Mouse (Mus musculus): ENCODE results near the gene Ankrd10. TPM values are rescaled to one million over a fixed set of nuclear protein-coding genes. Genes with fewer than 3 reads are reported as not detected.
"Not testable (repeated sequence)": the region's sequence is repeated elsewhere in the genome, so short reads cannot be mapped to it uniquely, and the experiment has no call there.

The Ankrd10 gene
- 10 to 100 TPM; 44.9 to 50.9 TPM for total RNA-seq (2021)

DNA sequence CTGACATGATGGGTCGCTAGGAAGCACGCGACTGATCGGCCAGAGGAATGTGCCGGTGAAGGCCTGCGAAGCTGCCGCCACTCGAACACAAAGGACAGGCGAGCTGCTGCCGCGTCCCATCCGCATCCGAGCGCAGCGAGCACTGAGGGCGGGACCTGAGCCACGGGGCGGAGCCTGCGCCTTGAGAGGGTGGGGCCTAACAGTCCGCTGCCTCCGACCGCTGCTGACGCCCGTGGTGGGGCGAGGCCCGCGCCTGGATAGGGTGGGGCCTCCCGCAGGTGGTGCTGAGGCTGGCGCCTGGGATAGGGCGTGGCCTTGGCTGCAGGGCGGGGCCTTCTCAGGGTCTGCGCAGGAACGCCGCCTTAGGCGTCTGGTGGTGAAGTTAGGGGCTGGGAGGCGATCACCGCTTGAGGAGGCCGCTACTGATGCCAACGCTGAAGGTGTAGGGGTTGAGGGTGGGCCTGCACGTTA lies at the start of gene Ankrd10:
Gene Ankrd10 (minus strand): TSS at position 147 of the 471 bp plus-strand sequence.
- peak; percentile 97 to 98 for DNase-seq
- intact Hi-C loops (cut with DNase I), result loop anchor here (2.0 kb wide), 1 partner anchor 79 kb away; no protein-coding TSS in a partner anchor

DNA sequence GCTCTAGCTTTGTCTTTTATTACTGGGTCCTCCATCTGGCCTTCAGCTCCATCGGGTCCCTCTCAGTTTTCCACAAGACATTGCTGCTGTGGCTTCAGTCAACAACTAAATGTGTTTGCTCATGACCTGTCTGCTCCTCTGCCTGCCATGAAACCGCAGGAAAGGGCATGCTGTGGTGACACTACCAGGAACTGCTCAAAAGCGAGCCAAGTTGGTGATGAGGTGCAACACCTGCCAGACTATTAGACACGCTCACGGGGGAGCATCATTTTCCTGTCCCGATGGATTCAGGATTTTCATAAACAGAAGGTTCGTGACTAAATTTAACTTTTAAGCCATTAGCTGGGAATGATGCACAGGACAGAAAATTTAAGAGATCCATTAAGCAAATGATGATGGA lies 49.0 kb upstream of the Ankrd10 start:
- intact Hi-C loops (cut with DNase I), result no loop called here
- no peak for DNase-seq

DNA sequence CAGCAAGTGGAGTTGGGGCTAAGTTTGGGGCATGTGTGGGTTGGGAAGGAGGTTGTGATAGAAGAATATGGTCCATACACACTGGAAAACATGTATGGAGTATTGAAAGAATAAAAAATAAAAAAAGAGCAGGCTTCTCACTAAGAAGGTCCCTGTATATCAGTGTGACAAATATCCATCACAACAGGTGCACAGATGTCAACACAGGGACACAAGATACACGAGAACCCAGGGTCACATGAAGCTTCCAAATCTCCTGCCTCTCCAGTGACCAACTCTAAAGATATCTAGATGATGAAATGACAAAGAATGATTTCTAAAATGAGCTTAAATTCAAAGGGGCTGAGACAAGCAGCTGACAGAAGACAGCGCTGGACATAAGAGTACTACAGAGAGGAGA lies 32.8 kb upstream of the Ankrd10 start:
- intact Hi-C loops (cut with DNase I), result no loop called here
- no peak for DNase-seq

DNA sequence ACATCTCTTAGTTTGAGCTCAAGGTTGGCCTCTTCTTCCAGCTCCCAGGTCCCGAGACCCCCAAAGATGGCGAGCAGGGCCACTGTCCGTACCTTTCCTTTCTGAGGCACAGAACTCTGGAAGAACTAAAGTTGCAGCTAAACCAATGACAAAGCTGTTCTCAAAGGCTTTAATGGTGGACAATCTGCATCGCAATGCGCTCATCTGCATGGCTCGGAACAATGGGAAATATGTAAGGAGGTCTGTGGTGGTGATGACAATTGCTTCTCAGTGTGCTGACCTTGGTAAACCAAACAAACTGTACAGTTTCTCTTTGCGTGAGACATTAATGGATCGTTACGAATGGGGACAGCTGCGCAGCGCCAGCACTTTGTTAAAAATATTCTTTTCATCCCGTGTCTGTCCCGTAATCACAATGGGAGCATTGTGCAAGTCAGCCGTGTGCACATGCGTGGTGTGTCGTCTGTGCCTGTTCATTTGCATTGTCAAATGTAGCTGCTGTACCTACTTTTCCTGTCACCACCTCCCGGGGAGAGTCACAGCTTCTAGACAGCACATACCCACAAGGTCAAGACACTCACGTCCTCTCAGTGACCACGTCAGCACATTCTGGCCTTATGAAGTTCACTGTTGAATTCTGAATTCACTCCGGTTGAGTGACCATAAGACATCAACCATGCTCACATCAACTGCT lies 30.6 kb upstream of the Ankrd10 start:
- DNase-seq; intact Hi-C loops (cut with DNase I): not testable (repeated sequence)

DNA sequence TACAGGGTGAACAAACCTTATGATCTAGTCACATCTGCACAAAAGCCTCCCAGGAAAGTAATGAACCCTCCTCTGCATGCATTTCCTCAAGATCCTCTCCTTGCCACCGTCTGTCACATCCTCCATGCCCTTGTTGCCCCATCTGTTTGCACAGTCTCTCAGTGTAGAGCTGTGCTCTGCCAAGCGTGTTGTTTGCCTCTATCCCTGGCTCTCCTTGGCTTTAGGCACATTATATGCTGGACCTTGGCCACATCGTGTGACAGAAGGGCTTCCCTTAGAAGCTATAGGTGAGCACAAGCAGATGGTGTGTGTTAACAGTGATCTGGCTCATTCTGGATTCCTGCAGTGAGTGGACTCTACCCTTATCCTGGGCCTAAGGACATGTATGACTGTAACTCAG lies 26.4 kb upstream of the Ankrd10 start:
- intact Hi-C loops (cut with DNase I), result no loop called here
- DNase-seq, result no peak

DNA sequence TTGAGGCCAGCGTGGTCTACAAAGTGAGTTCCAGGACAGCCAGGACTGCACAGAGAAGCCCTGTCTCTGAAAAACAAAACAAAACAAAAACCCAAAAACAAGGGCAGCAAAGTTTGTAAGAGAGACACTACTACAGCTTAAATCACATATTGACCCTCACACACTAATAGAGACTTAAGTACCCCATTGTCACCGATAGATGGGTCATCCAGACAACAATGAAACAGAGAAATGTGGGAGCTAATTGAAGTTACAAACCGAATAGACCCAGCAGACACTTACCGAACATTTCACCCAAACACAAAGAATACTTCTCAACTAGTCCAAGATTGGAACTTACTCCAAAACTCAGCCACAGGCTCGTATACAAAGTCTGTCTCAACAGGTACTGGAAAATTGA lies 14.5 kb upstream of the Ankrd10 start:
- no peak for DNase-seq
- intact Hi-C loops (cut with DNase I), result no loop called here

DNA sequence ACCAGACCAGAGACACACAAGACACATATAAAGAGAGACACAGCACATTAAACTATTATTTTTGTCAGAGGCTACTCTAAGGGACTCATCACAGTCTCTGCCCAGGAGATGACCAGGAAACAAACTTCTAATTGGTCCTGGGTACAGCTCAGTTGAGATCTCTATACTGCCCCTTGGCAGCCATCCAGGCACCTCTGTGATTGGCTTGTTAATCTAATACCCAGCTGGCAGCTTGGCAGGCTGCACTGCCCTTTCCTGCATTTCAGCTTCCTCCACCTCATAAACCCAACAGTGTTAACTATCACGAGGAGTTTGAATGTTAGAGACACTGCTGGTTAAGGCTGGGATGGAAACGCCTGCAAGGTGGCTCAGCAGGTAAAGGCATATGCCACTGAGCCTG lies 7.6 kb upstream of the Ankrd10 start:
- no peak for DNase-seq
- intact Hi-C loops (cut with DNase I), result no loop called here

DNA sequence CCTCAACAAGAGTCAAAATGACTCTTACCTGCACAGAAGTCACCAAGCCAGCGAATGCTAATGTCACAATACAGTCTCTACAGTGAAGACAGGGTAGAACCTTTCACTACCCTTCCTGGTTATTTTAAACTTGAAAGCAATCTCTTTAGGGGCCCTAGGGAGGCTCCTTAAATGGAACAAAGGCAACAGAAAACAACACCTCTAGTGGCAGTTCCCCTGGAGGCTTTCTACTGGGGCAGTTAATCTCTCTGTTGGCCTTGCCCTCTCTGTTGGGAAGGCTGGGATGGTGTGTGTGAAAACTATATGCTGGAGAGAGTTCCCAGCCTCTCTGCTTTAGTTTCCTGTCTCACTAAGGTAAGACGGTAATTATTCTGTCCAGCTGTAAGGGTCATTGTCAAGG lies 5.0 kb upstream of the Ankrd10 start:
- intact Hi-C loops (cut with DNase I), result no loop called here
- DNase-seq, result no peak

DNA sequence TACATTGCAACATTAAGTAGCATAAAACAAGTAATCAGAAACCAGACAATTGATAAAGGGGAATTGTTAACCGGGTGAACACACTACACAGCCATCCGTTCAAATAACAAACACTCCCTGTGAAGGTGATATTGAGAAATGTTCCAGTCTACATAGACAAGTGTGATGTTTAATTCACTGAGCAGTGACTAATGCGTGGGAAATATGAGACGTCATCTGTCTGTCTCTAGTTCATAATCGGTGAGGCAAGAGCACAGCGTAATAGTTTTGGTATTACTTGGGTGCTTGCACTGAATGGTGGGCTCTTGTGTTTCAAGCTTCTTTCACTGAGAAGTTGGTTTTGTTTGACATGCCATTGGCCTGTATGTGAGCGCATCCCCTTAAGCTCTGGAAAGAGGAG lies 2.0 kb upstream of the Ankrd10 start:
- intact Hi-C loops (cut with DNase I), result no loop called here
- no peak for DNase-seq

DNA sequence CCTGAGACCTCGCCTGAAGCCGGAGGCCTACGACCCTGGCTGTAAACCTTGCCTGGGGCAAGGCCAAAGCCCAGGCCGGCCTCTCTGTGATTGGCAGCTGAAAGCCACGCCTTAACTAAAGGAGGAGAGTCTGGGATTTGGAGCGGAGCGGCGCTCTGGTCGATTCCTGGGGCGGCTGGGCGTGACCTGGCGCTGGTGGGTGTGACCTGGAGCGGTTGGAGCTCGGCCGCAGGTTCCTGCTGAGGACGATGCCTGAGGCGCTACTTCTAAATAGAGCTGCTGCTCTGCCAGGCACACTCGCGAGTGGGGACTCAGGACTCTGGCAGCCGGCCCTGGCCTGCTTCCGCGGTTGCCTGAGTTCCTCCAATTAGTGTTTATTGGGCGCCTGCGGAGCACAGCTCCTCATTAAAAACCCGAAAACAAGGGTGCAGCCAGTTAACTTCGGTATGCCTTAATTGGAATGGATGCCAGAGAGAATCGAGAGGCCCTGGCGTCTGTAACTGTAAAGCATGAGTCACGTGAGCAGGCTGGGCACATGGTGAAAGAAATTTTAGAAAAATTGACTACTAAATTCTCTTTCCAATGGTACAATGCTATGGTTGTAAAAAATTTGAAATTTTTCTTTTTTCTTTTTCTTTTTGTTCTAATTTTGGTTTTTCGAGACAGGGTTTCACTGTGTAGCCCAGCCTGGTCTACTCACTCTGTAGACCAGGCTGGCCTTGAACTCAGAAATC lies 934 bp upstream of the Ankrd10 start:
- peak; percentile 87 to 89 for DNase-seq
- intact Hi-C loops (cut with DNase I), result no loop called here

DNA sequence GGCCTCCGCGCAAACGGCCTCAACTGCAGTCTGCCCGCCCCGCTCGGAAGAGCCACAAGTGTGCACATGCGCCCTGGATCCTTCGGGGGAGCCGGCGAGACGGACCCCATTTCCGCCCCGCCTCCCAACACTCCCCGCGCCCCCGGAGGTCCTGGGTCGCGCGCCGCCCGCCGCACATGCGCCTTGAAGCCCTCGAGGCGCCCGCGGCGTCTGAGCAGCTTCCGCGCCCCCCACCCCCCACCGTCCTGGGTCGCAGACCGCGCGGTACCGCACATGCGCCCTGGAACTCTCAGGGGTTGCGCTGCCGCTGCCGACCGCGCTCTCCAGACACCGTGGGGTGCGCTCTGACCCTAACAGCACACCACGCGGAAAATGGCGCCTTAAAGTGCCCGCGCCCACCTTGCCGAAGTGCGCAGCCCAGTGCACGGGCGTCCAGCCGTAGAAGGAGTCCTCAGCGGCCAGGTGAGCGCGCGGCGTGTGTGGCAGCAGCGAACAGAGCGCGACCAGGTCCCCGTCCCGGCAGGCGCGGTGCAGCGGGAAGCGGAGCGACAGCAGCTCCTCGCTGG lies 462 bp downstream of the Ankrd10 start:
- intact Hi-C loops (cut with DNase I), result loop anchor here (2.0 kb wide), 1 partner anchor 78 kb away; no protein-coding TSS in a partner anchor
- peak; percentile 89 to 91 for DNase-seq

DNA sequence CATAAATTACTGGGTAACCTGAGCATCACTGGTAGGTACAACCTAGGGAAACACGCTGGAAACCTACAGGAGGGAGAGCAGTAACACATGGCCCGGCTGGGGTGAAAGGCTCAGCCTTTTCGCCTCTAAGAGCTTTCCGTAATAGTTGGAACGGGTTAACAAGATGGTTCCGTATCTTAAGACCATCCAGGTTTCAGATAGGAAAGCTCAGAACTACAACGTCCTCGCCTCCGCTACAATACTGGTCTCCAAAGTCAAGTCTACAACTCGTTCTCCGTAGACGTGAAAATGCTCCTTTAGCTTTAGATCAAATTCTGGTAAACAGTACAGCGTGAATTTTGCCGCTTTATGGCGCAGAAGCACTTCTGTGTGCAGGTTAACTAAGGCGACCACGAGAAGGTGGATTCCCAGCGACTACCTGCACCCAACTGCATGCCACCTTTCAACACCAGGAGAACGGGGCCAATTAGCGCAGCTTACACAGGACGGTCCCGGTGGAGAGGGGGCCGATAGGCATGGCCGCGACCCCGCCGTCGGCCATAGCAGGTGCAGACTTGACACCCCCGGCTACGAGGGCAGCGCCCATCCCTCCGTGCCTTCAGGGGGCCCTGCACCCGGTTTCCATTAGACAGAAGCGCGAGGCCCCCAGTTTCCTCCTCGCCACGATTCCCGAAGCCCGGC lies 1.1 kb downstream of the Ankrd10 start:
- intact Hi-C loops (cut with DNase I), result loop anchor here (2.0 to 5.0 kb wide), 2 partner anchors 68 to 78 kb away; partner anchors contain the start of gene 1700016D06Rik

DNA sequence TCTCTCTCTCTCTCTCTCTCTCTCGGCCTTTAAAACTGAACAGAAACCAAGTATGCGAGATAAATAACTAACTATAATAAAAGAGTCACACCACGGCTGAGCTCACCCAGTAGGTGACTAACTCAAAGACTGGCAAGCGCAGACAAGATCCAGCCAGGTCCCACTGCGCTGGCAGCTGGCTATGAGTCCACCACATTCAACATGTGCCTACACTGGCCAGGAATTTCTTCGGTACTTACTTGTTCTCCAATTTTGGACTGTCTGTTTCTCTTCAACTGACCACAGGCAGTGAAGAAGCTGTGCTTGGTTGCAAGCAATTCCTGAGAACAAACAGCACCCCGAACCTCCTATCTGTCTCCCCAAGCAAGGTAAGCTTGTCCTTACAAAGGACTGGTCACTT lies 2.1 kb downstream of the Ankrd10 start:
- DNase-seq, result peak; percentile 53
- intact Hi-C loops (cut with DNase I), result loop anchor here (5.0 kb wide), 1 partner anchor 69 kb away; the partner anchor contains the start of gene 1700016D06Rik

More for the DNA sequence above, 1.1 kb downstream of the Ankrd10 start:
- DNase-seq, result peak; percentile 23 to 50

DNA sequence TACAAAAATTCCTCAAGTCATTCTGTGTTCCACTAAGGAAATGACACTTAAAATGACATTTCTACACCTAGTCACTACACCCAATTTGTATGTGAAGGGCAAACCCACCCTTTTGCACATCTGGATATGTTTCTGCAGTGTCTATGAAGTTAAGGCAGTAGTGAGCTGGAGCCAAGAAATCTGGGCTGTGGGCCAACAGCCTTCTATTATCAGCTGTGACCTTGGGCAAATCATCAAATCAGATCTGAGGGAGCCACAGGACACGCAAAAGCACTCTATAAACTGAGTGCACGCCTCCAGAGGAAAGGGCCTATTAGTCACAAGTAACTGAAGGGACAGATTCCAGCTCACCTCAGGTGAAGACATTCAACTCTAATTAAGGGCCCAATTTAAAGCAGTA lies 3.2 kb downstream of the Ankrd10 start:
- peak; percentile 79 to 82 for DNase-seq
- intact Hi-C loops (cut with DNase I), result loop anchor here (5.0 kb wide), 1 partner anchor 70 kb away; the partner anchor contains the start of gene 1700016D06Rik

DNA sequence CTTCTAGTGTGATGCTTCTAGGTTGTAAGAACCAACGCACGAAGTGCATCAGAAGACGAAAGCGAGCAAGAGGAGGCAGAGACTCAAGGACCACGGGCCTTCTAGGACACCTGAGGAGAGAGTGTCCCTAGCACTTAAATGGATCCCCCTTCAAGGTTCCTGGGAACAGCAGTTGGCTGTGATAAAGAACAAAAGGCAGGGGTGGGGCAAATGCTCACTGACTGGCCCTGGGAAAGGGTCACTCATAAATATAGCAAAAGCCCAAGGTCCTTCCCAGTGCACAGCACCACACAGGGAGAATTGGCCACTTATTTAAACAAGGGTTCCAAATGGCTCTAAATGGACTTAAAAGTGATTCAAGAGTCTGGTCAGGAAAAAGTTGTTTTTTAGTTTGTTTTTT lies 6.4 kb downstream of the Ankrd10 start:
- intact Hi-C loops (cut with DNase I), result no loop called here
- DNase-seq, result no peak

DNA sequence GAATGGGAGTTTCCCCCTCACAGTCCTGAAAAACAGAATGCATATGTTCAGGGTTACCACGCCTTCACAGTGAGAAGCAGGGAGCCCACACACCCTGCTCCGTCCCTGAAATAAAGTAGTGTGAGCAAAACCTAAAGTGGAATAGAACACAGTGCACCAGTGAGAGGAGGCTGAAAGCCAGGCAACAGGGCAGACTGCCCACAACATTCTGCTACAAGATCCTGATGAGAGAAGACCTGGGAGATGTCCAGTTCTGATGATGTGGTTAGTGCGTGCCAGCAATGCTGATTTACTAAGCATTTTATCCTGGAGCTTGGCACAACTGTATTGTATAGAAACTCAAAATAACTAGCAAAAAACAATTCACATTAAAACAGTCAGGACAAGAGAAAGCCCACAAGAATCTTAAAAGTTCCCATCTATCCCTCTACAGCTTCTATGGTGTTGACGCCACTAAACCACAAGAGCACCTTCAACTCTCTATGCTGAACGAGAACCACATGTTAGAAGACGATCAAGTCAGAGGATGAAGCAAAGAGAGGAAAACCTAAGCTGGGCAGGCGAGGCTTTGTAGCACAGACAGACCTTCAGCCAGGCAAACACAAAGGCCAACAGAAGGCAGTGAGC lies 6.9 kb downstream of the Ankrd10 start:
- intact Hi-C loops (cut with DNase I), result no loop called here
- peak in 1 of 2 experiments; percentile 24 for DNase-seq

DNA sequence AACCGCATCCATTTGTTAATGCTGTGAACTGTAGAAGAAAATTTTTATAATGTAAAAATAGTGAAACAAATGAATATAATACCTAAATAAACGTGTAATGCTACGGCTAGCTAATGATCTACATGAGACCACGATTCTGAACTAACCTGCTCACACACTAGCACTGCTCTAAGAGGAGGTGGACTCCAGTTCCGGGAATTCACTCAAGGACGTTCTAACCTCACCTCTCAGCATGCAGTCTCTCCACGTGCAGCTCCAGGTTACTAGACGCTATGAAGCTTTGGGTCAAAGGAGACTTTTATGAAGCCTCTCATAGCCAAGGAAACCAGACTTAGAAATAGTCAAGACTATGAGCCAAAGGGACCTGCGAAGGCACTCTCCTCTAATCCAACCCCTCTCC lies 7.8 kb downstream of the Ankrd10 start:
- DNase-seq, result no peak
- intact Hi-C loops (cut with DNase I), result no loop called here

DNA sequence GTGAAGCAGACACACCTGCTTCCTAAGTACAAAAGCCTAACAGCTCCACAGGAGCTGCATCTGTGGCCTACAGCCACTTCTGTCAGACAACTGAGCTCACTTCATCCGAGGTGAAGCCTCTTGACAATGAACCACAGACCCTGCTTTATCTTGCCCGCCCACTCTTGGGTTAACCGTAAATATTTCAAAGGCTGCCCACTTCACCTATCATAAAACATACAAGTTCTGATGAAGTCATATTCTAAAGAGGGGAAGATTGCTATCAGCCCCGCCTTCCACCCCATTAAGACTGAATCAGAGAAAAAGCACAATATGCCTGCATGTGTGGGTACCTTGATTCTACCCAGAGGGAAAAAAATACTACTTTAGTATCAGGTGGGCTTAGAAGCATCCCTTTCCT lies 10.5 kb downstream of the Ankrd10 start:
- intact Hi-C loops (cut with DNase I), result no loop called here
- no peak for DNase-seq

DNA sequence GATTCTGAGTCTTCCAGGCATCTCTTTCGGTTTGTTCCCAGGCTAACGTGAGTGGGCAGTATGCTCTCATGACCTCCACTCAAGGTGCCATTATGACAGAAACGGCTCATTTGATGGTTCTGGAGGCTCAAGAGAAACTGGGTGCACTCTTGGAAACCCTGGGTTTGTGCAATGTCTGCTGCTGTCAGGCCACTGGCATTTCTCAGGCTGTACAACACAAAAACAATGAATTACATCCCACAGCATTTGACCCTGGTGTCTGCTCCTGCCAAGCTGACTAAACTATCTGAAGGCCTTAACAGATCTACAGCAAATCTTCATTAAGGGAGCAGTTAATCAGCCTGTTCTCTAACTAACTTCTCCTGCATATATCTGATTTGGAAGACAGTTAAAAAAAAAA lies 16.5 kb downstream of the Ankrd10 start:
- intact Hi-C loops (cut with DNase I), result loop anchor here (5.0 kb wide), 2 partner anchors 83 to 112 kb away; partner anchors contain the start of gene 1700016D06Rik
- DNase-seq, result no peak

DNA sequence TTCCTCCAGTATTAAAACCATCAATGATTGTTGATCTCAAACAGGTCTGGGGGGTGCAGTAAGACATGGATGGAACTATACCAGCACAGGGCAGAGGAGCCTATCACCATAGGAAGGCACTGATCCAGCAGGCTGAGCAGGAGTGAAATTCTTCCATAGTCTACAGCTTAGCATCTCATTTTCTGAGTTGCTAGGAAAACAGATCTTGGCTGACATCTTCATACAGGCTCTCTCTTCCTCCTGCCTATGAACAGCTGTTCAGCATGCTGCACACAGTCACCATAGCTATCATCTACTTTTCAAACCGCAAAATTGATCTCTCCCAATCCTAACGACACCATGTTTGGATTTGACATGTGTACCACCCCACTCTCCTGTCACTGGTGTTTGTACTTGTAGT lies 17.5 kb downstream of the Ankrd10 start:
- no peak for DNase-seq
- intact Hi-C loops (cut with DNase I), result loop anchor here (5.0 kb wide), 2 partner anchors 84 to 111 kb away; partner anchors contain the start of gene 1700016D06Rik

All from heart, postnatal 10 days (tissue).